Mouse (Mus musculus): Measurements from ENCODE around the gene Ereg.

Gene Ereg

DNA sequence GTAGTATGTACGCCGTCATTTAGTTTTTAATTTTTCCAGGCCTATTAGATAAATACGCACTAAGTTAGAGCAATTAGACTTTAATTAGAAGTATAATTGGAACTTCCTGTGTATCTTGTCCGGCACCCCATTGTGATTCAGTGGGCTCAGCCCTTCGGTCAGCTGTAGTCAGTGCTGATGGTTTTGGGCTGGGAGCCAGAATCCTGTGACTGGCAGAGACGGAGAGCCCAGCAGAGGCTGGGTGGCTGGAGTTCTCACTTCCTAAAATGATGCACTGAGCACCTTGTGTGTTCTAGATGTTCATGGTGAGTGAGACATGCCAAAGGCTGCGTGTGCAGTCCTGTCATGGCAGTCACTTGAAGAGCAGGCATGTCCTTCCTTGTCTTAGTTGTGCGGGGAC is 36.6 kb downstream of the Ereg start:
- DNase-seq (ENCODE audit: low read depth, low spot score), result no peak

DNA sequence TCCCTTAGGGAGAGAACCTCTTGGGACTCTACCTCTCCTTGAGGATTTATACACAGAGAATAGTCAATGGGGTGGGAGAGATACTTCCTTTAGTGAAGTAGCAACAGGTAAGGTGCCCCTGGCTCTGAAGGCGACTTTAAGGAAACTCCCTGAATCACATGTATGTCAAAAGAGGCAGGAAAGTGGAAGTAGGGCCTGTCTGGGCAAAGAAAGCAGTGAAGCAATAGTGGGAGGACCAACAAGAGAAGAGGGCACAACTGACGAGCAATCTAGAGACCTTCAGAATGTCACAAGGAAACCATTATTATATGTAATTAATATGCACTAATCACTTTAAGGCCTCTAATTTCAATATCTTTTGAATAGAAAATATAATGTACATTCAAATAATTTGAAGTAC is 39.5 kb downstream of the Ereg start:
- no peak for DNase-seq (ENCODE audit: low read depth, low spot score)

DNA sequence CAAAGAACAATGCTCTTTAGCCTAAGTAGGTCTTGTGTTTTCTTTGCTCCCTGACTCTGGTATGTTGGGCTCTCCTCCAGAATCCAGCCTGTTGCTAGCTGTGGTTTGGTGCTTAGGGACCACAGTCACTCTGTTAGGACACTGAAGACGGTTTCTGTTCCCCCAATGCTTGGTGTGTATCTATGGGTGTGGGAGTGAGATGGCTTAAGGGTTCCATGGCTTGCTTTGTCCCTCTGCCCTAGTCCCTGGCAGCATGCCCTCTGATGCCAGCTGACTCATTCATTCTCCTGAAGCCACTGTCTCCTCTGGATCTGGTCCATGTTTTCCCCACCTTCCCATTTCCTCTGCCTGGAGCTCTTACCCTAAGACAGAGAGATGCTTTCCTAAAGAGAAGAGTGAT is 40.2 kb downstream of the Ereg start:
- DNase-seq (ENCODE audit: low read depth, low spot score), result no peak

DNA sequence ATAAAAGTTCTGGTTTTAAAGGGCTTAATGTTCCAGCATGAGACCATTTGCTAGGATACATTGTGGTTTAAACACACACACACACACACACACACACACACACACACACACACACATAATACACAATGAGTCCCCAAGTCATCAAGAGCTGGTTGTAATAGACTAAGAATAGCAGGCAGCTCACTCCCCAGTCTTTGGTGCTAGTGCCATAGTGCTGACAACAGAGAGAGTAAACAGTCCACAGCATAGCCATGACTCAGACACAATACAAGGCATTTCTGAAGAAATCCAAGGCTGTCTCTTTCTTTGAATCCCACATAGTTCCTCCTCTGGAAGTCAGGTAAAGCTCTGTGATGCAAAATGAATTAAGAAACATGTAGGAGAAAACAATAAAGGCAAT is 44.2 kb downstream of the Ereg start:
- DNase-seq (ENCODE audit: low read depth, low spot score), result no peak

- no peak for DNase-seq (ENCODE audit: low read depth, low spot score)
Observed at GRCm38 (mm10) chr5:91123404-91123803, 49.0 kb downstream of the Ereg start.

GRCm38 (mm10) chr5:91124140-91124539 is 49.7 kb downstream of the Ereg start:
- no peak for DNase-seq (ENCODE audit: low read depth, low spot score)

DNA sequence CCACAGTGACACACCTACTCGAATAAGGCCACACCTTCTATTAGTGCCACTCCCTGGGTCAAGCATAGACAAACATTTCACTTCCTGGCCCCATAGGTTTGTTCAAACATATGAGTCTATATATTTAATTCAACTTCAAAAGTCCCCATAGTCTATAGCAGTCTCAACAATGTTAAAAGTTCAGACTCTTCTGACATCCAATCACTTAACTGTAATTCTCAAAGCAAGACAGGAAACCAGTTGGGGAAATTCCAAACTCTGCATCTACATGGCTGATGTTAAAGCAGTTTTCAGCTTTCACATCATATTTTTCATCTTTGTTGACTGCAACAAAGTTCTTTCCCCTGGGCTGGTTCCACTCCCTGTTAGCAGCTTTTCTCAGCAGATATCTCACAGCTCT is 52.2 kb downstream of the Ereg start:
- DNase-seq (ENCODE audit: low read depth, low spot score), result no peak

DNA sequence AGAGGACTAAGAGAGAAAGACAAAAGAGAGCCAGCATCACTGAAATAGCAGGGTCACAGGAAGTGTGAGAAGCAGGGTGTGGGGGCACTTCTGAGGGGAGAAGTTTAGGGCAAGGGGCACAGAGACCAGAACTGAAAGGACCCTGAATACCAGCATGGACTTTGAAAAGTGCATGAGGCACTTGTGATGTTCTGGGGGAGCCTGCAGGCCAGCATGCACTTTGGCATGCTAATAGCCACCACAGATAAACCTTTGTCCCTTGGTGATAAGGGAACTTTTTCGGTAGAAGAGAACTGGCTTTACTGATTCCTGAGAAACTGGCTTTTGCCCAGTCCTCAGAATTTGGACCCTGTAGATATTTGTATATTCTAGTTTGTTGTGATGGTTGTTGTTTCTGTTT is 60.5 kb downstream of the Ereg start:
- no peak for DNase-seq (ENCODE audit: low read depth, low spot score)

DNA sequence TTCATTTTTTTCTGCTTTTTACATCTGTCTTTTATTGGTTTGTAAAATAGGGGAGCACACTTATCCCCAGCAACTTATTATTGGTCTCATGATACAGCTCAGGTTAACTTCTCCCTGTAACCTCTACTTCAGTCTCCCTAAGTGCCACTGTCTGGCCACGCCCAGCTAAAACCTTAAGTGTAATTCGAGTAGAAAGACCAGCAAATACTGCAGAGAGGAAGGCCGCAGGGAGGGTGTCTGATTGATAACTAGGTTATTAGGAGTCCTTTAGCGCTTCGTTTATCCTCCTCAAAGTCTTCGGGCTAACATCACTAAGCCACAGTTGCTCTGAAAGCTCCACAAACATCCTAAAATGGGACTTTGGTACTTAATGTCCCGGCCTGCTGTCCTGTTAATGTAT is 64.5 kb downstream of the Ereg start:
- DNase-seq (ENCODE audit: low read depth, low spot score), result no peak

GRCm38 (mm10) chr5:91139446-91139873 is 65.0 kb downstream of the Ereg start, which contains the start of gene Areg:
Areg (plus strand) TSS chr5:91139599.
- DNase-seq (ENCODE audit: low read depth, low spot score), result peak; percentile 59

- no peak for DNase-seq (ENCODE audit: low read depth, low spot score)
Observed at GRCm38 (mm10) chr5:91140896-91141448, 66.5 kb downstream of the Ereg start.

All from brain, adult 2 months (tissue).